Mouse (Mus musculus): Measurements from ENCODE around the gene Nectin2. TPM values are rescaled to one million over a fixed set of nuclear protein-coding genes. Genes with fewer than 3 reads are reported as not detected.
A peak's percentile ranks its signal among the peaks of the same experiment; 100 is the strongest.

The Nectin2 gene
- polyA plus RNA-seq, 1 experiment from 2014 or later = 106 TPM

- H3K36me3 ChIP-seq (ENCODE audit: control insufficient read depth, insufficient read depth, low read length) = peaks cover 19% of the 10 kb centered on the region
- WGBS = 83% methylated on average over 6 of the region's 6 CpGs
- no peak overlapping the region for H3K27ac ChIP-seq (ENCODE audit: low read length)
- no peaks in the 10 kb centered on the region for H3K27me3 ChIP-seq (ENCODE audit: control insufficient read depth, insufficient read depth, low read length)
- H3K4me3 ChIP-seq (ENCODE audit: low read depth, low read length) = no peak overlapping the region
- H3K9ac ChIP-seq (replicated peaks; ENCODE audit: low read depth, low read length) = no peak overlapping the region
- no peaks in the 10 kb centered on the region for H3K9me3 ChIP-seq (ENCODE audit: control insufficient read depth, low read depth, low read length)
- peaks cover 43% of the 10 kb centered on the region for H3K4me1 ChIP-seq (ENCODE audit: control insufficient read depth, insufficient read depth, low read length)
- no peak for ATAC-seq (ENCODE audit: insufficient number of reproducible peaks, insufficient read depth, low FRiP score, low read depth)
- H3K4me2 ChIP-seq (replicated peaks; ENCODE audit: low read depth, low read length) = no peak overlapping the region
Measured at GRCm38 (mm10) chr7:19743791-19744190, 6.5 kb downstream of the Nectin2 start.

GRCm38 (mm10) chr7:19742468-19742867, 7.8 kb downstream of the Nectin2 start:
- 37% methylated on average over 5 of the region's 5 CpGs for WGBS
- no peak overlapping the region for H3K9ac ChIP-seq (replicated peaks; ENCODE audit: low read depth, low read length)

GRCm38 (mm10) chr7:19741329-19742031, 8.8 kb downstream of the Nectin2 start:
- Histone ChIP-seq H3K27me3 (ENCODE audit: control insufficient read depth, insufficient read depth, low read length) (no peaks in the 10 kb centered on the region), H3K27ac (ENCODE audit: low read length) (peak overlapping the region; percentile 35; the same call in 1 of the 2 replicates), H3K4me2 (replicated peaks; ENCODE audit: low read depth, low read length) (no peak overlapping the region), H3K36me3 (ENCODE audit: control insufficient read depth, insufficient read depth, low read length) (peaks cover 38% of the 10 kb centered on the region), H3K9ac (replicated peaks; ENCODE audit: low read depth, low read length) (no peak overlapping the region), H3K9me3 (ENCODE audit: control insufficient read depth, low read depth, low read length) (no peaks in the 10 kb centered on the region), H3K4me3 (ENCODE audit: low read depth, low read length) (no peak overlapping the region), H3K4me1 (ENCODE audit: control insufficient read depth, insufficient read depth, low read length) (peaks cover 25% of the 10 kb centered on the region)
- whole genome bisulfite sequencing = 13% methylated on average over 8 of the region's 8 CpGs
- peak; percentile 36; the same call in 1 of the 2 replicates for ATAC-seq (ENCODE audit: insufficient number of reproducible peaks, insufficient read depth, low FRiP score, low read depth)

More at GRCm38 (mm10) chr7:19742468-19742867, 7.8 kb downstream of the Nectin2 start:
- ATAC-seq (ENCODE audit: insufficient number of reproducible peaks, insufficient read depth, low FRiP score, low read depth) = no peak
- H3K9me3 ChIP-seq (ENCODE audit: control insufficient read depth, low read depth, low read length) = no peaks in the 10 kb centered on the region
- no peak overlapping the region for H3K27ac ChIP-seq (ENCODE audit: low read length)
- no peak overlapping the region for H3K4me2 ChIP-seq (replicated peaks; ENCODE audit: low read depth, low read length)
- H3K4me3 ChIP-seq (ENCODE audit: low read depth, low read length) = no peak overlapping the region
- peaks cover 34% of the 10 kb centered on the region for H3K4me1 ChIP-seq (ENCODE audit: control insufficient read depth, insufficient read depth, low read length)
- H3K36me3 ChIP-seq (ENCODE audit: control insufficient read depth, insufficient read depth, low read length) = peaks cover 28% of the 10 kb centered on the region
- no peaks in the 10 kb centered on the region for H3K27me3 ChIP-seq (ENCODE audit: control insufficient read depth, insufficient read depth, low read length)

- peaks cover 16% of the 10 kb centered on the region; the same call in 1 of the 2 replicates for H3K4me1 ChIP-seq (ENCODE audit: control insufficient read depth, insufficient read depth, low read length)
Measured at GRCm38 (mm10) chr7:19740269-19740668, 10.0 kb downstream of the Nectin2 start.

GRCm38 (mm10) chr7:19738771-19739170, 11.5 kb downstream of the Nectin2 start:
- H3K4me2 ChIP-seq (replicated peaks; ENCODE audit: low read depth, low read length) = no peak overlapping the region
- no peak for ATAC-seq (ENCODE audit: insufficient number of reproducible peaks, insufficient read depth, low FRiP score, low read depth)
- no peaks in the 10 kb centered on the region for H3K27me3 ChIP-seq (ENCODE audit: control insufficient read depth, insufficient read depth, low read length)
- no peaks in the 10 kb centered on the region for H3K9me3 ChIP-seq (ENCODE audit: control insufficient read depth, low read depth, low read length)
- no peak overlapping the region for H3K9ac ChIP-seq (replicated peaks; ENCODE audit: low read depth, low read length)
- H3K4me3 ChIP-seq (ENCODE audit: low read depth, low read length) = no peak overlapping the region
- peaks cover 11% of the 10 kb centered on the region; the same call in 1 of the 2 replicates for H3K4me1 ChIP-seq (ENCODE audit: control insufficient read depth, insufficient read depth, low read length)
- peaks cover 46% of the 10 kb centered on the region for H3K36me3 ChIP-seq (ENCODE audit: control insufficient read depth, insufficient read depth, low read length)
- no peak overlapping the region for H3K27ac ChIP-seq (ENCODE audit: low read length)
- 94% methylated on average over 3 of the region's 3 CpGs for WGBS

More at GRCm38 (mm10) chr7:19740269-19740668, 10.0 kb downstream of the Nectin2 start:
- Histone ChIP-seq H3K9ac (replicated peaks; ENCODE audit: low read depth, low read length) (no peak overlapping the region), H3K36me3 (ENCODE audit: control insufficient read depth, insufficient read depth, low read length) (peaks cover 43% of the 10 kb centered on the region), H3K27me3 (ENCODE audit: control insufficient read depth, insufficient read depth, low read length) (no peaks in the 10 kb centered on the region), H3K4me3 (ENCODE audit: low read depth, low read length) (no peak overlapping the region), H3K9me3 (ENCODE audit: control insufficient read depth, low read depth, low read length) (no peaks in the 10 kb centered on the region), H3K27ac (ENCODE audit: low read length) (no peak overlapping the region), H3K4me2 (replicated peaks; ENCODE audit: low read depth, low read length) (no peak overlapping the region)
- 93% methylated on average over 11 of the region's 11 CpGs for WGBS
- ATAC-seq (ENCODE audit: insufficient number of reproducible peaks, insufficient read depth, low FRiP score, low read depth) = no peak

- Histone ChIP-seq H3K4me3 (ENCODE audit: low read depth, low read length) (no peak overlapping the region), H3K9ac (replicated peaks; ENCODE audit: low read depth, low read length) (no peak overlapping the region), H3K27ac (ENCODE audit: low read length) (no peak overlapping the region), H3K9me3 (ENCODE audit: control insufficient read depth, low read depth, low read length) (no peaks in the 10 kb centered on the region), H3K4me1 (ENCODE audit: control insufficient read depth, insufficient read depth, low read length) (no peaks in the 10 kb centered on the region), H3K36me3 (ENCODE audit: control insufficient read depth, insufficient read depth, low read length) (peaks cover 52% of the 10 kb centered on the region), H3K4me2 (replicated peaks; ENCODE audit: low read depth, low read length) (no peak overlapping the region), H3K27me3 (ENCODE audit: control insufficient read depth, insufficient read depth, low read length) (no peaks in the 10 kb centered on the region)
- 91% methylated on average over 16 of the region's 16 CpGs for WGBS
- ATAC-seq (ENCODE audit: insufficient number of reproducible peaks, insufficient read depth, low FRiP score, low read depth) = no peak
Measured at GRCm38 (mm10) chr7:19736389-19737057, 13.8 kb downstream of the Nectin2 start.

GRCm38 (mm10) chr7:19734178-19734666, 16.1 kb downstream of the Nectin2 start:
- Histone ChIP-seq H3K9me3 (ENCODE audit: control insufficient read depth, low read depth, low read length) (no peaks in the 10 kb centered on the region), H3K36me3 (ENCODE audit: control insufficient read depth, insufficient read depth, low read length) (peaks cover 68% of the 10 kb centered on the region), H3K4me1 (ENCODE audit: control insufficient read depth, insufficient read depth, low read length) (no peaks in the 10 kb centered on the region), H3K4me2 (replicated peaks; ENCODE audit: low read depth, low read length) (no peak overlapping the region), H3K27me3 (ENCODE audit: control insufficient read depth, insufficient read depth, low read length) (no peaks in the 10 kb centered on the region), H3K9ac (replicated peaks; ENCODE audit: low read depth, low read length) (no peak overlapping the region), H3K4me3 (ENCODE audit: low read depth, low read length) (no peak overlapping the region), H3K27ac (ENCODE audit: low read length) (no peak overlapping the region)
- ATAC-seq (ENCODE audit: insufficient number of reproducible peaks, insufficient read depth, low FRiP score, low read depth) = no peak
- 86% methylated on average over 10 of the region's 10 CpGs for WGBS

- no peak for ATAC-seq (ENCODE audit: insufficient number of reproducible peaks, insufficient read depth, low FRiP score, low read depth)
- 90% methylated on average over 4 of the region's 4 CpGs for WGBS
Measured at GRCm38 (mm10) chr7:19726541-19726940, 23.7 kb downstream of the Nectin2 start.

More at GRCm38 (mm10) chr7:19726541-19726940, 23.7 kb downstream of the Nectin2 start:
- Histone ChIP-seq H3K9ac (replicated peaks; ENCODE audit: low read depth, low read length) (no peak overlapping the region), H3K4me1 (ENCODE audit: control insufficient read depth, insufficient read depth, low read length) (no peaks in the 10 kb centered on the region), H3K4me2 (replicated peaks; ENCODE audit: low read depth, low read length) (no peak overlapping the region), H3K27ac (ENCODE audit: low read length) (no peak overlapping the region), H3K36me3 (ENCODE audit: control insufficient read depth, insufficient read depth, low read length) (peaks cover 62% of the 10 kb centered on the region), H3K27me3 (ENCODE audit: control insufficient read depth, insufficient read depth, low read length) (no peaks in the 10 kb centered on the region), H3K4me3 (ENCODE audit: low read depth, low read length) (no peak overlapping the region), H3K9me3 (ENCODE audit: control insufficient read depth, low read depth, low read length) (peaks cover 3% of the 10 kb centered on the region)

Data from stomach, embryonic 14.5 days (tissue).